ENCODE assay signal across 24 mouse cellular contexts in genomic region chr15:96974131-96974530, GRCm38 (mm10).
DNase-seq lines count a peak whose midpoint lies in the region; ATAC-seq lines count a peak whose summit lies in the region.
"Had no signal": no experiment of that assay in that cellular context is flagged by ENCODE, and none has a peak within 500 bp of the region (broad histone marks: within the 10 kb centered on the region; RNA-seq: fewer than 3 reads in every experiment).

No protein-coding gene starts in this region.

- peaks cover 31% of the 10 kb centered on the region for H3K4me1 ChIP-seq in heart, embryonic 13.5 days
- peaks cover 4% of the 10 kb centered on the region; the same call in 1 of the 2 replicates for H3K4me1 ChIP-seq in limb, embryonic 15.5 days
- peaks cover 12% of the 10 kb centered on the region for H3K4me1 ChIP-seq in limb, embryonic 10.5 days
- H3K4me1 ChIP-seq in lung, embryonic 15.5 days, result peaks cover 46% of the 10 kb centered on the region
- H3K4me1 ChIP-seq: forebrain, embryonic 13.5 days had no signal

- 83% methylated on average over 5 of the region's 5 CpGs for WGBS in heart, embryonic 13.5 days
- 55% methylated on average over 5 of the region's 5 CpGs for WGBS in limb, embryonic 15.5 days
- WGBS in limb, embryonic 10.5 days, result 82% methylated on average over 5 of the region's 5 CpGs
- 82% methylated on average over 5 of the region's 5 CpGs for WGBS in lung, embryonic 15.5 days

- intact Hi-C loops in heart, postnatal 36 days (cut with DNase I), result no loop called here

- no peak overlapping the region for H3K4me3 ChIP-seq in heart, embryonic 13.5 days
- no peak overlapping the region for H3K4me3 ChIP-seq in limb, embryonic 15.5 days
- H3K4me3 ChIP-seq in limb, embryonic 10.5 days, result no peak overlapping the region
- H3K4me3 ChIP-seq in lung, embryonic 15.5 days, result no peak overlapping the region
- H3K4me3 ChIP-seq: embryonic facial prominence, embryonic 10.5 days; embryonic facial prominence, embryonic 12.5 days; forebrain, embryonic 13.5 days had no signal

- no peaks in the 10 kb centered on the region for H3K27me3 ChIP-seq in heart, embryonic 13.5 days (replicated peaks)
- no peaks in the 10 kb centered on the region for H3K27me3 ChIP-seq in limb, embryonic 15.5 days
- H3K27me3 ChIP-seq in limb, embryonic 10.5 days (ENCODE audit: low read depth, poor library complexity, severe bottlenecking), result no peaks in the 10 kb centered on the region
- H3K27me3 ChIP-seq in lung, embryonic 15.5 days, result no peaks in the 10 kb centered on the region
- H3K27me3 ChIP-seq: CH12.LX; embryonic facial prominence, embryonic 12.5 days; forebrain, embryonic 13.5 days; Patski had no signal

- 0 out of 2 replicates have a peak overlapping the region, but pooled peaks have one; percentile 12 for H3K27ac ChIP-seq in heart, embryonic 13.5 days (replicated peaks)
- peak overlapping the region; percentile 57; the same call in 1 of the 2 replicates for H3K27ac ChIP-seq in limb, embryonic 15.5 days
- no peak overlapping the region for H3K27ac ChIP-seq in limb, embryonic 10.5 days
- H3K27ac ChIP-seq in lung, embryonic 15.5 days, result peak overlapping the region; percentile 89; the same call in 1 of the 2 replicates
- H3K27ac ChIP-seq: embryonic facial prominence, embryonic 10.5 days; forebrain, embryonic 13.5 days had no signal

- peak; percentile 67 for DNase-seq in heart, adult 11 months
- DNase-seq in heart, postnatal 36 days, result no peak
- DNase-seq in heart, adult 9 months (ENCODE audit: low spot score in 2 of 2), result no peak
- DNase-seq in limb, embryonic 10.5 days (ENCODE audit: low spot score), result no peak
- DNase-seq in lung, postnatal 25 days (ENCODE audit: low spot score), result no peak
- DNase-seq: adrenal gland, adult 8-10 months; adrenal gland, postnatal 14 days; adrenal gland, postnatal 36 days; B cell, adult 2 months; cerebellum, adult 11-12 months; cerebellum, adult 2 months; cerebellum, adult 9-10 months; cerebellum, postnatal 25 days had no signal

- H3K4me2 ChIP-seq in heart, embryonic 13.5 days, result no peak overlapping the region
- no peak overlapping the region for H3K4me2 ChIP-seq in limb, embryonic 15.5 days
- H3K4me2 ChIP-seq in lung, embryonic 15.5 days, result no peak overlapping the region
- H3K4me2 ChIP-seq: embryonic facial prominence, embryonic 12.5 days; forebrain, embryonic 13.5 days had no signal

- no peak for ATAC-seq in heart, embryonic 13.5 days (ENCODE audit: extremely low read depth, insufficient number of reproducible peaks, low FRiP score, low TSS enrichment)
- ATAC-seq in limb, embryonic 15.5 days (ENCODE audit: insufficient number of reproducible peaks, low FRiP score, low TSS enrichment, low read depth), result no peak
- no peak for ATAC-seq in lung, embryonic 15.5 days (ENCODE audit: borderline replicate concordance, extremely low read depth, low FRiP score, low TSS enrichment)
- ATAC-seq: activated CD4-positive, CD25-positive, alpha-beta regulatory T cell, adult 4 months; CD4-positive, CD25-positive, alpha-beta regulatory T cell, adult 4 months; forebrain, embryonic 13.5 days; Patski had no signal

- no peak overlapping the region for H3K9ac ChIP-seq in heart, embryonic 13.5 days
- no peak overlapping the region for H3K9ac ChIP-seq in limb, embryonic 15.5 days
- no peak overlapping the region for H3K9ac ChIP-seq in lung, embryonic 15.5 days
- H3K9ac ChIP-seq: embryonic facial prominence, embryonic 12.5 days; forebrain, embryonic 13.5 days had no signal

- no peaks in the 10 kb centered on the region for H3K36me3 ChIP-seq in heart, embryonic 13.5 days
- no peaks in the 10 kb centered on the region for H3K36me3 ChIP-seq in limb, embryonic 15.5 days
- no peaks in the 10 kb centered on the region for H3K36me3 ChIP-seq in limb, embryonic 10.5 days
- H3K36me3 ChIP-seq in lung, embryonic 15.5 days, result no peaks in the 10 kb centered on the region
- H3K36me3 ChIP-seq: embryonic facial prominence, embryonic 10.5 days; embryonic facial prominence, embryonic 12.5 days; G1E had no signal

- peaks cover 5% of the 10 kb centered on the region; the same call in 1 of the 2 replicates for H3K9me3 ChIP-seq in heart, embryonic 13.5 days
- no peaks in the 10 kb centered on the region for H3K9me3 ChIP-seq in limb, embryonic 15.5 days
- H3K9me3 ChIP-seq in limb, embryonic 10.5 days (replicated peaks), result no peaks in the 10 kb centered on the region
- no peaks in the 10 kb centered on the region for H3K9me3 ChIP-seq in lung, embryonic 15.5 days
- H3K9me3 ChIP-seq: embryonic facial prominence, embryonic 10.5 days; embryonic facial prominence, embryonic 12.5 days; forebrain, embryonic 13.5 days had no signal
